ENCODE assay signal across 20 mouse cellular contexts in genomic region chr15:80277107-80277506, GRCm38 (mm10). TPM values are rescaled to one million over a fixed set of nuclear protein-coding genes. Genes with fewer than 3 reads are reported as not detected.
DNase-seq lines count a peak whose midpoint lies in the region; ATAC-seq and TF ChIP-seq lines count a peak whose summit lies in the region.
"Had no signal": no experiment of that assay in that cellular context is flagged by ENCODE, and none has a peak within 500 bp of the region (broad histone marks: within the 10 kb centered on the region; RNA-seq: fewer than 3 reads in every experiment).

No protein-coding gene starts in this region.

- no peaks in the 10 kb centered on the region for H3K36me3 ChIP-seq in hindbrain, postnatal 0 days (ENCODE audit: insufficient read depth, low read length)
- H3K36me3 ChIP-seq in hindbrain, embryonic 16.5 days (ENCODE audit: control insufficient read depth, insufficient read depth, low read length): no peaks in the 10 kb centered on the region
- H3K36me3 ChIP-seq in neural tube, embryonic 11.5 days (ENCODE audit: control insufficient read depth, insufficient read depth, low read length): no peaks in the 10 kb centered on the region
- no peaks in the 10 kb centered on the region for H3K36me3 ChIP-seq in neural tube, embryonic 15.5 days
- H3K36me3 ChIP-seq: heart, embryonic 15.5 days; hindbrain, embryonic 13.5 days; kidney, embryonic 15.5 days; liver, embryonic 13.5 days had no signal

- DNase-seq in hindbrain, postnatal 0 days (ENCODE audit: low spot score): peak; percentile 71
- DNase-seq in neural tube, embryonic 11.5 days (ENCODE audit: low spot score): peak; percentile 37
- DNase-seq in brain, adult 2 months (ENCODE audit: low read depth, low spot score): peak; percentile 87
- DNase-seq in induced T-regulatory cell, adult 2 months (ENCODE audit: low read depth): peak; percentile 50
- DNase-seq in urinary bladder, adult 2 months (ENCODE audit: low spot score): no peak
- no peak for DNase-seq in lung, postnatal 25 days (ENCODE audit: low spot score)
- DNase-seq: adrenal gland, adult 8-10 months; heart, adult 11 months; liver, embryonic 13.5 days; right cerebral cortex, postnatal 25 days; thymus, adult 18-20 months had no signal

- H3K4me1 ChIP-seq in hindbrain, postnatal 0 days (ENCODE audit: insufficient read depth, low read length): peaks cover 2% of the 10 kb centered on the region; the same call in 1 of the 2 replicates
- H3K4me1 ChIP-seq in hindbrain, embryonic 16.5 days (ENCODE audit: control insufficient read depth, insufficient read depth, low read depth, low read length): peaks cover 3% of the 10 kb centered on the region
- H3K4me1 ChIP-seq in neural tube, embryonic 11.5 days (ENCODE audit: control insufficient read depth, insufficient read depth, low read length): no peaks in the 10 kb centered on the region
- peaks cover 17% of the 10 kb centered on the region for H3K4me1 ChIP-seq in neural tube, embryonic 15.5 days
- H3K4me1 ChIP-seq: heart, embryonic 15.5 days; kidney, embryonic 15.5 days; liver, embryonic 13.5 days had no signal

- H3K4me3 ChIP-seq in hindbrain, postnatal 0 days (ENCODE audit: low read length): no peak overlapping the region
- H3K4me3 ChIP-seq in hindbrain, embryonic 16.5 days (ENCODE audit: low read length): no peak overlapping the region
- H3K4me3 ChIP-seq in neural tube, embryonic 11.5 days (ENCODE audit: low read depth, low read length): no peak overlapping the region
- H3K4me3 ChIP-seq in neural tube, embryonic 15.5 days (replicated peaks): no peak overlapping the region
- H3K4me3 ChIP-seq: forebrain, embryonic 13.5 days; heart, embryonic 15.5 days; hindbrain, embryonic 13.5 days; kidney, embryonic 15.5 days; liver, embryonic 13.5 days had no signal

- no peaks in the 10 kb centered on the region for H3K9me3 ChIP-seq in hindbrain, postnatal 0 days (ENCODE audit: low read length)
- H3K9me3 ChIP-seq in hindbrain, embryonic 16.5 days (ENCODE audit: control insufficient read depth, low read length): no peaks in the 10 kb centered on the region
- H3K9me3 ChIP-seq in neural tube, embryonic 11.5 days (ENCODE audit: control insufficient read depth, low read length): no peaks in the 10 kb centered on the region
- H3K9me3 ChIP-seq in neural tube, embryonic 15.5 days (replicated peaks): no peaks in the 10 kb centered on the region
- H3K9me3 ChIP-seq: forebrain, embryonic 13.5 days; heart, embryonic 15.5 days; hindbrain, embryonic 13.5 days; kidney, embryonic 15.5 days; liver, embryonic 13.5 days had no signal

- H3K9ac ChIP-seq in hindbrain, postnatal 0 days (replicated peaks; ENCODE audit: low read length): no peak overlapping the region
- no peak overlapping the region for H3K9ac ChIP-seq in hindbrain, embryonic 16.5 days (ENCODE audit: low read depth, low read length)
- no peak overlapping the region for H3K9ac ChIP-seq in neural tube, embryonic 11.5 days (ENCODE audit: low read length)
- no peak overlapping the region for H3K9ac ChIP-seq in neural tube, embryonic 15.5 days (replicated peaks)
- H3K9ac ChIP-seq: forebrain, embryonic 13.5 days; heart, embryonic 15.5 days; hindbrain, embryonic 13.5 days; kidney, embryonic 15.5 days; liver, embryonic 13.5 days had no signal

- H3K4me2 ChIP-seq in hindbrain, postnatal 0 days (ENCODE audit: low read depth, low read length): no peak overlapping the region
- no peak overlapping the region for H3K4me2 ChIP-seq in hindbrain, embryonic 16.5 days (ENCODE audit: low read length)
- no peak overlapping the region for H3K4me2 ChIP-seq in neural tube, embryonic 11.5 days (ENCODE audit: low read depth)
- H3K4me2 ChIP-seq in neural tube, embryonic 15.5 days: no peak overlapping the region
- H3K4me2 ChIP-seq: forebrain, embryonic 13.5 days; heart, embryonic 15.5 days; hindbrain, embryonic 13.5 days; kidney, embryonic 15.5 days; liver, embryonic 13.5 days had no signal

- 0 out of 2 replicates have a peak, but pooled peaks have one; percentile 57 for ATAC-seq in hindbrain, postnatal 0 days
- ATAC-seq in hindbrain, embryonic 16.5 days: no peak
- ATAC-seq in neural tube, embryonic 11.5 days (ENCODE audit: insufficient read depth, low FRiP score, low TSS enrichment): no peak
- ATAC-seq in neural tube, embryonic 15.5 days (ENCODE audit: low FRiP score): no peak
- ATAC-seq: forebrain, embryonic 13.5 days had no signal

- WGBS in hindbrain, postnatal 0 days: 33% methylated on average over 9 of the region's 9 CpGs
- WGBS in hindbrain, embryonic 16.5 days: 32% methylated on average over 9 of the region's 9 CpGs
- WGBS in neural tube, embryonic 11.5 days: 47% methylated on average over 9 of the region's 9 CpGs
- 46% methylated on average over 9 of the region's 9 CpGs for WGBS in neural tube, embryonic 15.5 days

- peak; percentile 70 for TF ChIP-seq CTCF in hindbrain, postnatal 0 days (IDR thresholded peaks at IDR 0.05; ENCODE audit: low read depth)

- no peak overlapping the region for H3K27ac ChIP-seq in hindbrain, postnatal 0 days
- no peak overlapping the region for H3K27ac ChIP-seq in hindbrain, embryonic 16.5 days (ENCODE audit: low read depth, low read length)
- H3K27ac ChIP-seq in neural tube, embryonic 11.5 days (ENCODE audit: low read depth, low read length): no peak overlapping the region
- H3K27ac ChIP-seq in neural tube, embryonic 15.5 days (replicated peaks): no peak overlapping the region
- H3K27ac ChIP-seq: forebrain, embryonic 13.5 days; heart, embryonic 15.5 days; hindbrain, embryonic 13.5 days; kidney, embryonic 15.5 days; liver, embryonic 13.5 days had no signal

- no peaks in the 10 kb centered on the region for H3K27me3 ChIP-seq in hindbrain, postnatal 0 days (ENCODE audit: insufficient read depth, low read length)
- H3K27me3 ChIP-seq in hindbrain, embryonic 16.5 days (replicated peaks; ENCODE audit: control insufficient read depth, insufficient read depth, low read length): no peaks in the 10 kb centered on the region; the same call in 1 of the 2 replicates
- H3K27me3 ChIP-seq in neural tube, embryonic 11.5 days (ENCODE audit: control insufficient read depth, insufficient read depth, low read length): no peaks in the 10 kb centered on the region
- H3K27me3 ChIP-seq in neural tube, embryonic 15.5 days (replicated peaks): no peaks in the 10 kb centered on the region

RNA-seq across cellular contexts. Expression of gene Cacna1i, which starts 9.9 kb away (rescaled TPM):
- total RNA-seq in hindbrain, postnatal 0 days (2014; rRNA removed): 10.8 and 14.0 TPM in 2 replicates
- 0.47 and 0.50 TPM in 2 replicates for polyA plus RNA-seq in hindbrain, postnatal 0 days (2015; fragmentation: Nextera tagmentation; extraction: Ambion mirVana)
- polyA plus RNA-seq in hindbrain, embryonic 16.5 days (2015; fragmentation: Nextera tagmentation; extraction: Ambion mirVana): 0.74 and 0.84 TPM in 2 replicates
- polyA plus RNA-seq in neural tube, embryonic 11.5 days (2014; fragmentation: Nextera tagmentation; extraction: Ambion mirVana): 0.05 and 0.09 TPM in 2 replicates
- 0.79 and 0.88 TPM in 2 replicates for polyA plus RNA-seq in neural tube, embryonic 15.5 days (2015; fragmentation: Nextera tagmentation; extraction: Ambion mirVana)
- polyA plus RNA-seq in urinary bladder, adult 2 months (2012; rRNA removed): 0.01 and 0.03 TPM in 2 replicates
- polyA plus RNA-seq: heart, embryonic 15.5 days; liver, embryonic 13.5 days had no signal

RNA-seq across cellular contexts. Expression of gene Rps19bp1, which starts 13.0 kb away (rescaled TPM):
- total RNA-seq in hindbrain, postnatal 0 days (2014; rRNA removed): 29.0 and 51.6 TPM in 2 replicates
- 78.4 and 81.3 TPM in 2 replicates for polyA plus RNA-seq in hindbrain, postnatal 0 days (2015; fragmentation: Nextera tagmentation; extraction: Ambion mirVana)
- 70.6 and 70.7 TPM in 2 replicates for polyA plus RNA-seq in hindbrain, embryonic 16.5 days (2015; fragmentation: Nextera tagmentation; extraction: Ambion mirVana)
- 70.3 and 76.9 TPM in 2 replicates for polyA plus RNA-seq in neural tube, embryonic 11.5 days (2014; fragmentation: Nextera tagmentation; extraction: Ambion mirVana)
- 72.6 and 83.9 TPM in 2 replicates for polyA plus RNA-seq in neural tube, embryonic 15.5 days (2015; fragmentation: Nextera tagmentation; extraction: Ambion mirVana)
- 27.1 and 30.9 TPM in 2 replicates for polyA plus RNA-seq in urinary bladder, adult 2 months (2012; rRNA removed)

RNA-seq across cellular contexts. Expression of gene Atf4, which starts 22.1 kb away (rescaled TPM):
- 140 and 157 TPM in 2 replicates for total RNA-seq in hindbrain, postnatal 0 days (2014; rRNA removed)
- 104 and 109 TPM in 2 replicates for polyA plus RNA-seq in hindbrain, postnatal 0 days (2015; fragmentation: Nextera tagmentation; extraction: Ambion mirVana)
- 116 and 117 TPM in 2 replicates for polyA plus RNA-seq in hindbrain, embryonic 16.5 days (2015; fragmentation: Nextera tagmentation; extraction: Ambion mirVana)
- 127 and 134 TPM in 2 replicates for polyA plus RNA-seq in neural tube, embryonic 11.5 days (2014; fragmentation: Nextera tagmentation; extraction: Ambion mirVana)
- 106 and 113 TPM in 2 replicates for polyA plus RNA-seq in neural tube, embryonic 15.5 days (2015; fragmentation: Nextera tagmentation; extraction: Ambion mirVana)
- 211 and 346 TPM in 2 replicates for polyA plus RNA-seq in urinary bladder, adult 2 months (2012; rRNA removed)

RNA-seq across cellular contexts. Expression of gene AC140267.1, which starts 41.5 kb away (rescaled TPM):
- not detected in 2 replicates for total RNA-seq in hindbrain, postnatal 0 days (2014; rRNA removed)
- polyA plus RNA-seq in hindbrain, postnatal 0 days (2015; fragmentation: Nextera tagmentation; extraction: Ambion mirVana): not detected in 2 replicates
- polyA plus RNA-seq in hindbrain, embryonic 16.5 days (2015; fragmentation: Nextera tagmentation; extraction: Ambion mirVana): 4.9 TPM in 1 of 2 replicates, not detected in the other
- polyA plus RNA-seq in neural tube, embryonic 11.5 days (2014; fragmentation: Nextera tagmentation; extraction: Ambion mirVana): not detected in 2 replicates
- 1.7 TPM in 1 of 2 replicates, not detected in the other for polyA plus RNA-seq in neural tube, embryonic 15.5 days (2015; fragmentation: Nextera tagmentation; extraction: Ambion mirVana)
- not detected in 2 replicates for polyA plus RNA-seq in urinary bladder, adult 2 months (2012; rRNA removed)
- total RNA-seq: monocyte, adult 5-6 weeks; neutrophil, adult 5-6 weeks had no signal
- polyA plus RNA-seq: embryonic facial prominence, embryonic 14.5 days; heart, embryonic 15.5 days; hindbrain, embryonic 13.5 days; kidney, embryonic 15.5 days; liver, embryonic 13.5 days had no signal

RNA-seq across cellular contexts. Expression of gene Mief1, which starts 43.3 kb away (rescaled TPM):
- 46.3 and 51.1 TPM in 2 replicates for total RNA-seq in hindbrain, postnatal 0 days (2014; rRNA removed)
- 20.3 and 22.0 TPM in 2 replicates for polyA plus RNA-seq in hindbrain, postnatal 0 days (2015; fragmentation: Nextera tagmentation; extraction: Ambion mirVana)
- 29.0 and 38.1 TPM in 2 replicates for polyA plus RNA-seq in hindbrain, embryonic 16.5 days (2015; fragmentation: Nextera tagmentation; extraction: Ambion mirVana)
- polyA plus RNA-seq in neural tube, embryonic 11.5 days (2014; fragmentation: Nextera tagmentation; extraction: Ambion mirVana): 41.8 and 47.3 TPM in 2 replicates
- polyA plus RNA-seq in neural tube, embryonic 15.5 days (2015; fragmentation: Nextera tagmentation; extraction: Ambion mirVana): 33.3 and 34.5 TPM in 2 replicates
- polyA plus RNA-seq in urinary bladder, adult 2 months (2012; rRNA removed): 10.6 and 15.1 TPM in 2 replicates

Comparison
In these comparisons a context has a peak if more than half of its experiments do, and no peak if none do; other contexts are left out.
1. DNase-seq: peak in hindbrain, postnatal 0 days (single experiment), neural tube, embryonic 11.5 days (single experiment), brain, adult 2 months (single experiment) and induced T-regulatory cell, adult 2 months (single experiment); none in urinary bladder, adult 2 months (single experiment) and lung, postnatal 25 days (single experiment).